Mouse (Mus musculus) cortical plate, adult 2 months (tissue): ENCODE measurements around the gene Ahnak.

Experiments
- CTCF ChIP-seq: fragments of 200-500 bp; IDR thresholded peaks from 2 replicates; pipeline ENCODE4 v1.5.1; 2011; ENCODE audit warnings: mild to moderate bottlenecking, control low read depth, low read length; ENCODE audit not compliant: insufficient read depth; ENCODE audit errors: extremely low read depth
- POLR2A ChIP-seq: fragments of 200-500 bp; IDR thresholded peaks from 2 replicates; pipeline ENCODE4 v1.6.1; 2011; ENCODE audit warnings: mild to moderate bottlenecking, low read length, control low read depth; ENCODE audit not compliant: insufficient read depth; ENCODE audit errors: extremely low read depth

DNA sequence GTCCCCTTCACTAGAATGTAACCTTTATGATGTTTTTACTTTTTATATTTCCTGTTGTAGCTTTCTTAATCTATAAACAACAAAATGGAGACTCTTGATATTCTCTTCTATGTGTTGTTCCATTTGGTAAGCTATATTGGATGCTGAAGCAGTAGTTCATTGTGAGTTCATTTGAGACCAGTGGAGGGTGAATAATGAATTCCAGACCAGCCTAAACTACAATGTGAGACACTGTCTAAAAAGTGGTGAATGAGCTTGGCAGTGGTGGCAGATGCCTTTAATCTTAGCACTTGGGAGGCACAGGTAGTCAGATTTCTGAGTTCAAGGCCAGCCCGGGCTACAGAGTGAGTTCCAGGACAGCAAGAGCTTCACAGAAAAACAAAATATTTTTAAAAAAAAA is 54.0 kb downstream of the Ahnak start:
- TF ChIP-seq CTCF (no peak), POLR2A (no peak)
